Mouse (Mus musculus): ENCODE results near the gene Fkbpl. TPM values are rescaled to one million over a fixed set of nuclear protein-coding genes. Genes with fewer than 3 reads are reported as not detected.

The Fkbpl gene
- polyA plus RNA-seq, 1 experiment from 2014 or later = 10.7 TPM

- 60% methylated on average over 11 of the region's 11 CpGs for WGBS
Measured at GRCm38 (mm10) chr17:34681881-34682536, 37.4 kb downstream of the Fkbpl start.

GRCm38 (mm10) chr17:34683179-34683578, 38.6 kb downstream of the Fkbpl start:
- no peak overlapping the region for H3K27ac ChIP-seq
- ATAC-seq (replicated peaks; ENCODE audit: insufficient number of reproducible peaks, insufficient read depth, low FRiP score, low read depth) = no peak
- H3K4me2 ChIP-seq = no peak overlapping the region
- H3K4me1 ChIP-seq (replicated peaks) = peaks cover 48% of the 10 kb centered on the region
- H3K9ac ChIP-seq = no peak overlapping the region
- WGBS = 67% methylated on average over 8 of the region's 8 CpGs
- H3K4me3 ChIP-seq = no peak overlapping the region
- H3K27me3 ChIP-seq = peaks cover 28% of the 10 kb centered on the region
- no peaks in the 10 kb centered on the region for H3K36me3 ChIP-seq
- no peaks in the 10 kb centered on the region for H3K9me3 ChIP-seq (replicated peaks)

More at GRCm38 (mm10) chr17:34681881-34682536, 37.4 kb downstream of the Fkbpl start:
- no peak overlapping the region for H3K4me2 ChIP-seq
- ATAC-seq (replicated peaks; ENCODE audit: insufficient number of reproducible peaks, insufficient read depth, low FRiP score, low read depth) = no peak
- no peak overlapping the region for H3K9ac ChIP-seq
- H3K4me1 ChIP-seq (replicated peaks) = peaks cover 48% of the 10 kb centered on the region
- no peaks in the 10 kb centered on the region for H3K9me3 ChIP-seq (replicated peaks)
- no peak overlapping the region for H3K4me3 ChIP-seq
- no peaks in the 10 kb centered on the region for H3K36me3 ChIP-seq
- H3K27me3 ChIP-seq = peaks cover 39% of the 10 kb centered on the region
- H3K27ac ChIP-seq = no peak overlapping the region

GRCm38 (mm10) chr17:34683686-34684220, 39.2 kb downstream of the Fkbpl start:
- Histone ChIP-seq H3K4me2 (no peak overlapping the region), H3K9ac (no peak overlapping the region), H3K9me3 (replicated peaks) (no peaks in the 10 kb centered on the region), H3K36me3 (no peaks in the 10 kb centered on the region), H3K4me1 (replicated peaks) (peaks cover 48% of the 10 kb centered on the region), H3K27ac (peak overlapping the region; percentile 75; the same call in 1 of the 2 replicates), H3K27me3 (peaks cover 23% of the 10 kb centered on the region), H3K4me3 (no peak overlapping the region)
- ATAC-seq (replicated peaks; ENCODE audit: insufficient number of reproducible peaks, insufficient read depth, low FRiP score, low read depth) = no peak
- 65% methylated on average over 10 of the region's 10 CpGs for WGBS

- Histone ChIP-seq H3K4me2 (no peak overlapping the region), H3K4me1 (replicated peaks) (peaks cover 48% of the 10 kb centered on the region), H3K27ac (peak overlapping the region; percentile 75), H3K36me3 (no peaks in the 10 kb centered on the region), H3K4me3 (no peak overlapping the region), H3K9ac (no peak overlapping the region), H3K27me3 (peaks cover 17% of the 10 kb centered on the region), H3K9me3 (replicated peaks) (no peaks in the 10 kb centered on the region)
- WGBS = 37% methylated on average over 9 of the region's 9 CpGs
- ATAC-seq (replicated peaks; ENCODE audit: insufficient number of reproducible peaks, insufficient read depth, low FRiP score, low read depth) = no peak
Measured at GRCm38 (mm10) chr17:34684253-34684893, 39.8 kb downstream of the Fkbpl start.

DNA sequence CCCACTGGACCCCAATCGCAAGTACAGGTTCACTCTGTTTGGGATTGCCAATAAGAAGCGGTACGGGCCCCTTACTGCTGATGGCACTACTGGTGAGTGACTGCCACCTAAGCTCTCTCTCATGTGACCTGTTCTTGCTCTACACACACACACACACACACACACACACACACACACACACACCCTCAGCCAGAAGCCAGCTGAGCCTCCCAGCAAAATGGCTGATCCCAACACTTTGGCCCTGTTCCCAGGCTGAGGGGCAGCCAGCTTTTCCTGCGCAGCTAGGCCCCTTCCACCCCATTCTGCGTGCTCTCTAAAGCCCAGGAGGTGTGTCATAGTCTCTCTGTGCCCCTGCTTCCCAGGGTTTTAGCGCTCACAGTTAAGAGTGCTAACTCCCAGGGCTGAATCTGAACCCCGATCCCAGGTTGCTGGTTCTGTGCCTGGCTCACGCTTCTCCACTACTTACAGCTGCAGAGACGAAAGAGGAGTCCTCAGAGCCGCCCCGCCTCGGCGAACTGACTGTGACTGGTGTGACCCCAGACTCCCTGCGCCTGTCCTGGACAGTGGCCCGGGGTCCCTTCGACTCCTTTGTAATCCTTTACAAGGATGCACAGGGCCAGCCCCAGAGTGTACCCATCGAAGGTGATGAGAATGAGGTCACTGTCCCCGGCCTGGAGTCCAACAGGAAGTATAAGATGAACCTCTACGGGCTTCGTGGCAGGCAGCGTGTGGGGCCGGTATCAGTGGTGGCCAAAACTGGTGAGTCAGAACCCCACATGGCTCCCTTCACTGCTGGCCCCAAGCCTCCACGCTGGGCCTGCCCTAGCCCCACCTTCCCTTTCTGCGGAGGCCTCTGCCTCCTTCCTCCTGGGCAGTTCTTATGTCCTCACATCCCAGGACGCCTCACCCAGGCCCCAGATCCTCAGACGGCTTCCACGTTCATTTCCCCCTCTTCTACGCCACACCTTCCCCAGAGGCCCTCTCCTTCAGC, 40.9 kb downstream of the Fkbpl start:
- Histone ChIP-seq H3K4me3 (no peak overlapping the region), H3K27ac (peak overlapping the region; percentile 75), H3K9ac (no peak overlapping the region; the same call in 1 of the 2 replicates), H3K4me1 (replicated peaks) (peaks cover 50% of the 10 kb centered on the region), H3K4me2 (no peak overlapping the region), H3K27me3 (0 out of 2 replicates have a peak, but pooled peaks cover 8% of the 10 kb centered on the region), H3K36me3 (no peaks in the 10 kb centered on the region), H3K9me3 (replicated peaks) (no peaks in the 10 kb centered on the region)
- ATAC-seq (replicated peaks; ENCODE audit: insufficient number of reproducible peaks, insufficient read depth, low FRiP score, low read depth) = peak; percentile 54
- 66% methylated on average over 28 of the region's 28 CpGs for WGBS

GRCm38 (mm10) chr17:34688889-34689288, 44.3 kb downstream of the Fkbpl start:
- Histone ChIP-seq H3K36me3 (no peaks in the 10 kb centered on the region), H3K9ac (no peak overlapping the region), H3K27ac (no peak overlapping the region), H3K4me2 (no peak overlapping the region), H3K4me3 (no peak overlapping the region), H3K27me3 (no peaks in the 10 kb centered on the region), H3K4me1 (replicated peaks) (peaks cover 26% of the 10 kb centered on the region), H3K9me3 (replicated peaks) (no peaks in the 10 kb centered on the region)
- no peak for ATAC-seq (replicated peaks; ENCODE audit: insufficient number of reproducible peaks, insufficient read depth, low FRiP score, low read depth)
- WGBS = 83% methylated on average over 7 of the region's 7 CpGs

DNA sequence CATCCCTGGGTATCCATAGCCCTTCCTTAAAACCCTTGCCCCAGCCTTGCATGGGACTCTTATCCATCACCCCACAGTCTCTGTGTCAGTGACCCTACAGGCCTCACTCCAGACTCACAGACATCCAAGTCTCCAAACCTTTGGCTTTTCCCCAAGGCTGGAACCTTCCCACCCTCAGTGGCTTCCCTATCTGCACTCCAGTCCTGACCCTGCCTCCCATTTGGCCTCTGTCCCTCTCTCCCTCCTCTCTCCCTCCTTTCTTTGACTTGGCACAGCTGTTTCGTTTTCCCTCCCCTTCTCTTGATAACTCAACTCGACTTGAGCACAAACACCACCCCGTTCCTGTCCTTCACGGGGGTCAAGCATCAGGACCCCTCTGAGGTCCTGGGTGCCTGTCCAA, 45.9 kb downstream of the Fkbpl start:
- 0 out of 2 replicates have a peak, but pooled peaks cover 2% of the 10 kb centered on the region for H3K27me3 ChIP-seq
- WGBS = 47% methylated on average over 4 of the region's 4 CpGs
- peaks cover 10% of the 10 kb centered on the region for H3K4me1 ChIP-seq (replicated peaks)
- no peak overlapping the region for H3K4me2 ChIP-seq
- H3K4me3 ChIP-seq = no peak overlapping the region
- H3K27ac ChIP-seq = no peak overlapping the region
- H3K36me3 ChIP-seq = no peaks in the 10 kb centered on the region
- no peaks in the 10 kb centered on the region for H3K9me3 ChIP-seq (replicated peaks)
- no peak overlapping the region for H3K9ac ChIP-seq
- no peak for ATAC-seq (replicated peaks; ENCODE audit: insufficient number of reproducible peaks, insufficient read depth, low FRiP score, low read depth)

DNA sequence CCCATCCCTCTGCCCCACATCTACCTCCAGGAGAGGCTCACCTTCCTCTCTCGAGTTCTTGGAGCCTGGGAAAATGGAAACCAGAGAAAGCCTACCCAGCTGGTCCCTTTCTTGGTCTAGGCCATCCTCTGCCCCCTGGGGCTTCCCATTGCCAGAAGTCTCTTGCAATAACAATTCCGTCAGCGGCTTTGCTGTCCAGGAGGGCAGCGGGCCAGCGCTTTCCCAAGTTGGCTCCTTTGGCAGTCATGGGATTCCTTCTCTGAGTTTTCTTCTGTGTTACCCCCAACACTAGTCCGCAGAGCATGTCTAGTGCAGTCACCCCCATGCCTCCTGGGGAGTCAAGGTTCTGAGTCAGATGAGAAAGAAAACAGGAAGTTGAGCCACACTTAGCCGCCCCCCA, 48.3 kb downstream of the Fkbpl start:
- Histone ChIP-seq H3K27ac (0 out of 2 replicates have a peak overlapping the region, but pooled peaks have one; percentile 5), H3K9ac (no peak overlapping the region), H3K4me1 (replicated peaks) (peaks cover 2% of the 10 kb centered on the region; the same call in 1 of the 2 replicates), H3K4me3 (no peak overlapping the region), H3K36me3 (no peaks in the 10 kb centered on the region), H3K9me3 (replicated peaks) (no peaks in the 10 kb centered on the region), H3K4me2 (no peak overlapping the region), H3K27me3 (0 out of 2 replicates have a peak, but pooled peaks cover 2% of the 10 kb centered on the region)
- 56% methylated on average over 7 of the region's 7 CpGs for WGBS
- no peak for ATAC-seq (replicated peaks; ENCODE audit: insufficient number of reproducible peaks, insufficient read depth, low FRiP score, low read depth)

Other genes with a start within 250 kb of the Fkbpl start
- gene BC051142, start 245.9 kb upstream of the Fkbpl start, polyA plus RNA-seq (2015; fragmentation: Nextera tagmentation; extraction: Ambion mirVana) = 0.20 TPM in 1 of 2 replicates, not detected in the other
- not detected in 2 replicates for gene Btnl4, start 167.4 kb upstream of the Fkbpl start, polyA plus RNA-seq (2015; fragmentation: Nextera tagmentation; extraction: Ambion mirVana)
- not detected in 2 replicates for gene Btnl6, start 127.4 kb upstream of the Fkbpl start, polyA plus RNA-seq (2015; fragmentation: Nextera tagmentation; extraction: Ambion mirVana)
- 5.8 and 7.8 TPM in 2 replicates for gene Notch4, start 80.5 kb upstream of the Fkbpl start, polyA plus RNA-seq (2015; fragmentation: Nextera tagmentation; extraction: Ambion mirVana)
- gene Gpsm3, start 55.0 kb upstream of the Fkbpl start, polyA plus RNA-seq (2015; fragmentation: Nextera tagmentation; extraction: Ambion mirVana) = 5.5 and 13.1 TPM in 2 replicates
- gene Pbx2, start 53.5 kb upstream of the Fkbpl start, polyA plus RNA-seq (2015; fragmentation: Nextera tagmentation; extraction: Ambion mirVana) = 4.8 and 5.5 TPM in 2 replicates
- 6.4 and 12.3 TPM in 2 replicates for gene Ager, start 46.9 kb upstream of the Fkbpl start, polyA plus RNA-seq (2015; fragmentation: Nextera tagmentation; extraction: Ambion mirVana)
- 99.7 and 111 TPM in 2 replicates for gene Rnf5, start 41.1 kb upstream of the Fkbpl start, polyA plus RNA-seq (2015; fragmentation: Nextera tagmentation; extraction: Ambion mirVana)
- gene Agpat1, start 40.5 kb upstream of the Fkbpl start, polyA plus RNA-seq (2015; fragmentation: Nextera tagmentation; extraction: Ambion mirVana) = 45.7 and 53.9 TPM in 2 replicates
- 1.3 and 2.2 TPM in 2 replicates for gene Egfl8, start 28.8 kb upstream of the Fkbpl start, polyA plus RNA-seq (2015; fragmentation: Nextera tagmentation; extraction: Ambion mirVana)
- gene Ppt2, start 16.3 kb upstream of the Fkbpl start, polyA plus RNA-seq (2015; fragmentation: Nextera tagmentation; extraction: Ambion mirVana) = 22.9 and 24.8 TPM in 2 replicates
- 0.42 and 1.2 TPM in 2 replicates for gene Prrt1, start 15.2 kb upstream of the Fkbpl start, polyA plus RNA-seq (2015; fragmentation: Nextera tagmentation; extraction: Ambion mirVana)
- 39.6 and 54.5 TPM in 2 replicates for gene Atf6b, start 2.4 kb downstream of the Fkbpl start, polyA plus RNA-seq (2015; fragmentation: Nextera tagmentation; extraction: Ambion mirVana)
- 2.3 and 3.2 TPM in 2 replicates for gene Tnxb, start 25.8 kb downstream of the Fkbpl start, polyA plus RNA-seq (2015; fragmentation: Nextera tagmentation; extraction: Ambion mirVana)
- 0.53 and 0.77 TPM in 2 replicates for gene C4b, start 99.1 kb downstream of the Fkbpl start, polyA plus RNA-seq (2015; fragmentation: Nextera tagmentation; extraction: Ambion mirVana)
- gene Cyp21a1, start 159.8 kb downstream of the Fkbpl start, polyA plus RNA-seq (2015; fragmentation: Nextera tagmentation; extraction: Ambion mirVana) = 0.93 TPM in 1 of 2 replicates, not detected in the other
- 19.4 and 23.4 TPM in 2 replicates for gene Stk19, start 192.2 kb downstream of the Fkbpl start, polyA plus RNA-seq (2015; fragmentation: Nextera tagmentation; extraction: Ambion mirVana)
- gene Dxo, start 192.3 kb downstream of the Fkbpl start, polyA plus RNA-seq (2015; fragmentation: Nextera tagmentation; extraction: Ambion mirVana) = 32.0 and 40.8 TPM in 2 replicates
- gene Skiv2l, start 205.4 kb downstream of the Fkbpl start, polyA plus RNA-seq (2015; fragmentation: Nextera tagmentation; extraction: Ambion mirVana) = 23.6 and 35.9 TPM in 2 replicates
- gene Nelfe, start 205.6 kb downstream of the Fkbpl start, polyA plus RNA-seq (2015; fragmentation: Nextera tagmentation; extraction: Ambion mirVana) = 53.3 and 70.9 TPM in 2 replicates
- gene Cfb, start 217.8 kb downstream of the Fkbpl start, polyA plus RNA-seq (2015; fragmentation: Nextera tagmentation; extraction: Ambion mirVana) = 1.8 and 4.3 TPM in 2 replicates
- 1.1 and 1.8 TPM in 2 replicates for gene Zbtb12, start 234.7 kb downstream of the Fkbpl start, polyA plus RNA-seq (2015; fragmentation: Nextera tagmentation; extraction: Ambion mirVana)
- gene Gm20547, start 237.3 kb downstream of the Fkbpl start, polyA plus RNA-seq (2015; fragmentation: Nextera tagmentation; extraction: Ambion mirVana) = not detected in 2 replicates

Data from heart, embryonic 15.5 days (tissue).